Mouse (Mus musculus) brown adipose tissue, adult 24 weeks (tissue): ENCODE results near the gene Igf2bp1. TPM values are rescaled to one million over a fixed set of nuclear protein-coding genes. Genes with fewer than 3 reads are reported as not detected.

Source experiments
- H3K27ac ChIP-seq: fragments of 200-500 bp; replicated peaks from 2 replicates; pipeline ENCODE4 v1.5.1; 2012; ENCODE audit warnings: low read depth, mild to moderate bottlenecking, low read length
- H3K4me1 ChIP-seq: fragments of 200-500 bp; 2 replicates; pipeline ENCODE4 v1.6.1; 2012; ENCODE audit warnings: low read length, mixed read lengths; ENCODE audit not compliant: control insufficient read depth, insufficient read depth, insufficient read length
- H3K4me3 ChIP-seq: fragments of 200-500 bp; 2 replicates; pipeline ENCODE4 v1.5.1; 2012; ENCODE audit warnings: low read depth, mild to moderate bottlenecking, low read length, moderate library complexity; ENCODE audit not compliant: insufficient read depth
- polyA plus RNA-seq: library from polyadenylated mRNA; stranded (reverse); fragments of >200 nt; gene quantifications from 2 replicates; pipeline ENCODE4 v1.2.4, GENCODE M21; 2012; ENCODE audit not compliant: missing spikeins, insufficient read depth, insufficient read length

Gene Igf2bp1
- polyA plus RNA-seq, 1 experiment: not detected

- Histone ChIP-seq H3K4me1 (peaks cover 6% of the 10 kb centered on the region; the same call in 1 of the 2 replicates), H3K27ac (no peak overlapping the region), H3K4me3 (no peak overlapping the region)
Measured at GRCm38 (mm10) chr11:96030571-96030970, 24.8 kb upstream of the Igf2bp1 start.

- H3K27ac ChIP-seq: no peak overlapping the region
- H3K4me1 ChIP-seq: no peaks in the 10 kb centered on the region
- H3K4me3 ChIP-seq: no peak overlapping the region
Measured at GRCm38 (mm10) chr11:96028130-96028529, 22.4 kb upstream of the Igf2bp1 start.

GRCm38 (mm10) chr11:96020622-96021021, 14.9 kb upstream of the Igf2bp1 start:
- Histone ChIP-seq H3K4me3 (no peak overlapping the region), H3K27ac (no peak overlapping the region), H3K4me1 (no peaks in the 10 kb centered on the region)

- Histone ChIP-seq H3K4me3 (no peak overlapping the region), H3K4me1 (no peaks in the 10 kb centered on the region), H3K27ac (no peak overlapping the region)
Measured at GRCm38 (mm10) chr11:96017941-96018351, 12.2 kb upstream of the Igf2bp1 start.

GRCm38 (mm10) chr11:96015421-96015820, 9.7 kb upstream of the Igf2bp1 start:
- H3K27ac ChIP-seq: no peak overlapping the region
- no peaks in the 10 kb centered on the region for H3K4me1 ChIP-seq

GRCm38 (mm10) chr11:96011982-96012381, 6.2 kb upstream of the Igf2bp1 start:
- Histone ChIP-seq H3K4me3 (no peak overlapping the region), H3K27ac (no peak overlapping the region), H3K4me1 (no peaks in the 10 kb centered on the region)

More at GRCm38 (mm10) chr11:96015421-96015820, 9.7 kb upstream of the Igf2bp1 start:
- no peak overlapping the region for H3K4me3 ChIP-seq

GRCm38 (mm10) chr11:96008827-96009226, 3.1 kb upstream of the Igf2bp1 start:
- no peak overlapping the region for H3K27ac ChIP-seq
- H3K4me1 ChIP-seq: no peaks in the 10 kb centered on the region
- H3K4me3 ChIP-seq: no peak overlapping the region

- Histone ChIP-seq H3K27ac (no peak overlapping the region), H3K4me3 (peak overlapping the region; percentile 23; the same call in 1 of the 2 replicates), H3K4me1 (no peaks in the 10 kb centered on the region)
Measured at GRCm38 (mm10) chr11:96007516-96008235, 1.9 kb upstream of the Igf2bp1 start.

- H3K4me1 ChIP-seq: no peaks in the 10 kb centered on the region
- peak overlapping the region; percentile 23; the same call in 1 of the 2 replicates for H3K4me3 ChIP-seq
- no peak overlapping the region for H3K27ac ChIP-seq
Measured at GRCm38 (mm10) chr11:96006852-96007515, 1.2 kb upstream of the Igf2bp1 start.

- Histone ChIP-seq H3K4me1 (no peaks in the 10 kb centered on the region), H3K27ac (no peak overlapping the region), H3K4me3 (no peak overlapping the region)
Measured at GRCm38 (mm10) chr11:96006367-96006851, 669 bp upstream of the Igf2bp1 start.

- Histone ChIP-seq H3K4me1 (no peaks in the 10 kb centered on the region), H3K27ac (no peak overlapping the region), H3K4me3 (peak overlapping the region; percentile 41)
Measured at GRCm38 (mm10) chr11:96004793-96005402, 842 bp downstream of the Igf2bp1 start.

GRCm38 (mm10) chr11:96003969-96004792, 1.6 kb downstream of the Igf2bp1 start:
- Histone ChIP-seq H3K27ac (no peak overlapping the region), H3K4me1 (no peaks in the 10 kb centered on the region), H3K4me3 (peak overlapping the region; percentile 16; the same call in 1 of the 2 replicates)

- no peak overlapping the region for H3K4me3 ChIP-seq
- H3K27ac ChIP-seq: no peak overlapping the region
- no peaks in the 10 kb centered on the region for H3K4me1 ChIP-seq
Measured at GRCm38 (mm10) chr11:96003100-96003900, 2.4 kb downstream of the Igf2bp1 start.

GRCm38 (mm10) chr11:95994151-95994550, 11.6 kb downstream of the Igf2bp1 start:
- H3K4me3 ChIP-seq: no peak overlapping the region
- H3K27ac ChIP-seq: no peak overlapping the region

More at GRCm38 (mm10) chr11:95994151-95994550, 11.6 kb downstream of the Igf2bp1 start:
- H3K4me1 ChIP-seq: no peaks in the 10 kb centered on the region
